12 mouse cellular contexts compared by ENCODE assay signal in the genomic region with DNA sequence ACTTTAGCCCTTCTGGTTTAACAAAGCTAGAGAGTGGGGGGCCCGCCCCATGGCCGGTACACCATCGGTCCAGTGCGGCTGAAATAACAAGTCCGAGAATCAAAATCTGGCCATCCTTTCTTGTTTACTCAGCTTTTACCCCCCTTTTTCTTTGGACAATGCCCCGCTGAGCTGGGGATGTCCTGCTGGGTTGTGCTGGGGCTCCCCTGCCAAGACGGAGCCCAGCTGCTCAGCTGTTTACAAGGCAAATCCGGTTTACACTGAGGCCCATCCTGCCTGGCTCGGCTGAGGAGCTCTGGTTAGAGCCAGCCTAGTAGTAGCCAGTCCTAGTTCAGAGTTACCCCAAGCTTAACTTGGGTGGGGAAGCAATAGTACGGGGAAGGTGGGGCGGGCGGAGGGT.
DNase-seq lines count a peak whose midpoint lies in the region; ATAC-seq and TF ChIP-seq lines count a peak whose summit lies in the region.
"Had no signal": no experiment of that assay in that cellular context is flagged by ENCODE, and none has a peak within 500 bp of the region (broad histone marks: within the 10 kb centered on the region; RNA-seq: fewer than 3 reads in every experiment).

No protein-coding gene starts in this region.

- WGBS in limb, embryonic 13.5 days: 45% methylated on average over 12 of the region's 12 CpGs
- 58% methylated on average over 12 of the region's 12 CpGs for WGBS in limb, embryonic 10.5 days
- 38% methylated on average over 12 of the region's 12 CpGs for WGBS in intestine, postnatal 0 days
- 34% methylated on average over 12 of the region's 12 CpGs for WGBS in midbrain, postnatal 0 days

- H3K9me3 ChIP-seq in limb, embryonic 13.5 days: no peaks in the 10 kb centered on the region
- H3K9me3 ChIP-seq in limb, embryonic 10.5 days (replicated peaks): no peaks in the 10 kb centered on the region
- H3K9me3 ChIP-seq in intestine, postnatal 0 days (ENCODE audit: control insufficient read depth): no peaks in the 10 kb centered on the region
- no peaks in the 10 kb centered on the region for H3K9me3 ChIP-seq in midbrain, postnatal 0 days (ENCODE audit: low read length)
- H3K9me3 ChIP-seq: embryonic facial prominence, embryonic 15.5 days had no signal

- H3K9ac ChIP-seq in limb, embryonic 13.5 days: no peak overlapping the region; the same call in 1 of the 2 replicates
- no peak overlapping the region for H3K9ac ChIP-seq in intestine, postnatal 0 days (ENCODE audit: low read depth, low read length)
- no peak overlapping the region for H3K9ac ChIP-seq in midbrain, postnatal 0 days (replicated peaks; ENCODE audit: low read length, poor library complexity, severe bottlenecking)
- H3K9ac ChIP-seq: embryonic facial prominence, embryonic 15.5 days; limb, embryonic 12.5 days had no signal

- 0 out of 2 replicates have a peak, but pooled peaks have one; percentile 34 for ATAC-seq in limb, embryonic 13.5 days (ENCODE audit: low FRiP score, low read depth)
- ATAC-seq in intestine, postnatal 0 days: 0 out of 2 replicates have a peak, but pooled peaks have one; percentile 37
- no peak for ATAC-seq in midbrain, postnatal 0 days (ENCODE audit: low FRiP score)

- H3K4me2 ChIP-seq in limb, embryonic 13.5 days (replicated peaks): no peak overlapping the region
- H3K4me2 ChIP-seq in intestine, postnatal 0 days (replicated peaks; ENCODE audit: low read depth): no peak overlapping the region
- no peak overlapping the region for H3K4me2 ChIP-seq in midbrain, postnatal 0 days (ENCODE audit: low read depth, low read length, poor library complexity, severe bottlenecking)
- H3K4me2 ChIP-seq: embryonic facial prominence, embryonic 15.5 days; limb, embryonic 12.5 days had no signal

- TF ChIP-seq CTCF in intestine, postnatal 0 days (IDR thresholded peaks at IDR 0.05; ENCODE audit: low read depth): no peak
- no peak for TF ChIP-seq CTCF in midbrain, postnatal 0 days (IDR thresholded peaks at IDR 0.05)

- no peaks in the 10 kb centered on the region for H3K36me3 ChIP-seq in limb, embryonic 13.5 days
- no peaks in the 10 kb centered on the region for H3K36me3 ChIP-seq in limb, embryonic 10.5 days
- no peaks in the 10 kb centered on the region for H3K36me3 ChIP-seq in intestine, postnatal 0 days (ENCODE audit: control insufficient read depth, insufficient read depth)
- H3K36me3 ChIP-seq in midbrain, postnatal 0 days (ENCODE audit: insufficient read depth, low read length): no peaks in the 10 kb centered on the region
- H3K36me3 ChIP-seq: embryonic facial prominence, embryonic 15.5 days; limb, embryonic 12.5 days had no signal

- H3K27ac ChIP-seq in limb, embryonic 13.5 days: no peak overlapping the region
- H3K27ac ChIP-seq in limb, embryonic 10.5 days: no peak overlapping the region
- no peak overlapping the region for H3K27ac ChIP-seq in intestine, postnatal 0 days (ENCODE audit: low read depth, low read length)
- H3K27ac ChIP-seq in midbrain, postnatal 0 days (ENCODE audit: low read depth, low read length): no peak overlapping the region
- H3K27ac ChIP-seq: embryonic facial prominence, embryonic 15.5 days; limb, embryonic 12.5 days had no signal

- no peaks in the 10 kb centered on the region; the same call in 1 of the 2 replicates for H3K27me3 ChIP-seq in limb, embryonic 13.5 days
- H3K27me3 ChIP-seq in limb, embryonic 10.5 days (ENCODE audit: low read depth, poor library complexity, severe bottlenecking): peaks cover 33% of the 10 kb centered on the region
- peaks cover 40% of the 10 kb centered on the region for H3K27me3 ChIP-seq in intestine, postnatal 0 days (replicated peaks; ENCODE audit: control insufficient read depth, insufficient read depth, low read length)
- 0 out of 2 replicates have a peak, but pooled peaks cover 5% of the 10 kb centered on the region for H3K27me3 ChIP-seq in midbrain, postnatal 0 days (ENCODE audit: insufficient read depth, low read length)
- H3K27me3 ChIP-seq: embryonic facial prominence, embryonic 15.5 days had no signal

- peaks cover 21% of the 10 kb centered on the region for H3K4me1 ChIP-seq in limb, embryonic 13.5 days
- peaks cover 21% of the 10 kb centered on the region for H3K4me1 ChIP-seq in limb, embryonic 10.5 days
- no peaks in the 10 kb centered on the region for H3K4me1 ChIP-seq in intestine, postnatal 0 days (replicated peaks; ENCODE audit: control insufficient read depth, insufficient read depth, low read length)
- H3K4me1 ChIP-seq in midbrain, postnatal 0 days (ENCODE audit: insufficient read depth, low read length): no peaks in the 10 kb centered on the region
- H3K4me1 ChIP-seq: embryonic facial prominence, embryonic 15.5 days had no signal

- no peak overlapping the region for H3K4me3 ChIP-seq in limb, embryonic 13.5 days
- no peak overlapping the region for H3K4me3 ChIP-seq in limb, embryonic 10.5 days
- H3K4me3 ChIP-seq in intestine, postnatal 0 days (ENCODE audit: low read depth, low read length): no peak overlapping the region
- H3K4me3 ChIP-seq in midbrain, postnatal 0 days (ENCODE audit: low read depth, low read length): no peak overlapping the region
- H3K4me3 ChIP-seq: embryonic facial prominence, embryonic 15.5 days; limb, embryonic 12.5 days had no signal

- DNase-seq in cerebellum, postnatal 25 days: peak; percentile 9 to 14
- DNase-seq in cerebellum, adult 8-10 months: no peak
- DNase-seq in limb, embryonic 10.5 days (ENCODE audit: low spot score): no peak
- peak; percentile 16 for DNase-seq in midbrain, postnatal 0 days (ENCODE audit: low spot score)
- DNase-seq in ovary, postnatal 14 days (ENCODE audit: low spot score): no peak
- no peak for DNase-seq in gastrocnemius, adult 18-20 months (ENCODE audit: low spot score)
- DNase-seq: adrenal gland, postnatal 14 days; thymus, adult 18-20 months had no signal

Comparison
In these comparisons a context has a peak if more than half of its experiments do, and no peak if none do; other contexts are left out.
1. DNase-seq: peak in cerebellum, postnatal 25 days (2 of 2) and midbrain, postnatal 0 days (single experiment); none in cerebellum, adult 8-10 months (single experiment), limb, embryonic 10.5 days (single experiment), ovary, postnatal 14 days (single experiment) and gastrocnemius, adult 18-20 months (single experiment).